Mouse (Mus musculus) sigmoid colon, adult 10 weeks (tissue): ENCODE data around the gene AF366264. TPM values are rescaled to one million over a fixed set of nuclear protein-coding genes. Genes with fewer than 3 reads are reported as not detected.

ENCODE experiments used
- polyA plus RNA-seq: library from polyadenylated mRNA; stranded (reverse); fragments of 350-450 nt; fragmentation: Illumina TruSeq; extraction: RNeasy Lipid Tissue Mini Kit (QIAGEN cat#74804); gene quantifications from one replicate; pipeline ENCODE4 v1.2.3, GENCODE M21; 2014; ENCODE audit warnings: low read depth, low replicate concordance

AF366264 gene
- not detected for polyA plus RNA-seq

DNA sequence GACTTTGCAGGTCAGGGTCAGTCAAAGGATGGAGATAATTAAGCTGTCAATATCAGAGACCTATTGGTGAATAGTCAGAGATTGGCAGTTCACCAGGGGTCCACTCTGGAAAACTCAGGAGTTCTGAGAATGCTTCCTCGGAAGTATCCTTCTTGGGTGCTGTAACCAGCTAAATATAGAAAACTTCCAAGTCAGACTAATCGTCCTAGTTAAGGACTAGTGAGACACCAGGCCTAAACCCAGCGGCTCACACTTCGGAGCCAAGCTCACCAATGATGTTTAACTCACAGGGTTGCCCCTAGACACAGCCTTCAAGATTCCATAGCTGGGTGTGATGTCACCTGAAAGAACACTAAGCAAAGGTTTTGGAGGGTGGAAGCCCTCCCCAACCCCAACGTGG is at the start of gene AF366264:
TSS of gene AF366264 (minus strand) at position 101 of the 400 bp plus-strand sequence.

DNA sequence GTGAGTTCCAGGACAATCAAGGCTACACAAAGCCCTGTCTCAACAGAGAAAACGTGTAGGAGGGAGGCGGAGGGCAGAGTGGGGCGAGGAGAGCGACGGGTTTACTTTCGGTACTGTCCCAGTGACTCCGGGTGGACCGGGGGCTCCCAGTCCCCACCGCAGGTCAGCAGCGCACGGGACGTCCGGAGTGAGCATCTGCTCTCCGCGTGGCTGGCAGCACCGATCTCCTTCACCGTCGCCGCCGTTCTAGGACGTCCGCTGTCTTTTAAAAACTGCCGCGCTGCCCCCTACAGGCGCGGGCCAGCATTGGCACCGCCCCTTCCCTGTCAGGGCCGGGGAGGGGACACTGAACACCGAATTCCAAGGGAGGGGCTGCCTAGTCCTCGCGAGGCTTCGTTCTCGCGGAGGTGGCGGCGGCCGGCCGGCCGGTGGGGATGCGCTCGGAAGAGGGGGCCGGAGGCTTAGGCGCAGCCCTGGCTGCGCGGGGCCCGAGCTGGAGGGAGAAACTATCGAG is 52.9 kb downstream of the AF366264 start, which contains the start of gene Upf3a:
TSS of gene Upf3a (plus strand) at position 366 of the 514 bp plus-strand sequence.

Other genes with a start within 250 kb of the AF366264 start
- 12.5 TPM for gene Rasa3, start 160.8 kb downstream of the AF366264 start, polyA plus RNA-seq
- not detected for gene Cfap97d2, start 132.5 kb downstream of the AF366264 start, polyA plus RNA-seq
- gene Cdc16, start 80.7 kb downstream of the AF366264 start, polyA plus RNA-seq = 62.4 TPM
- gene Upf3a, start 52.8 kb downstream of the AF366264 start, polyA plus RNA-seq = 18.2 TPM
- gene Champ1, start 31.3 kb upstream of the AF366264 start, polyA plus RNA-seq = 12.2 TPM
- gene Coprs, start 51.9 kb upstream of the AF366264 start, polyA plus RNA-seq = 6.7 TPM